Mouse (Mus musculus) myocyte (in vitro differentiated cells): ENCODE measurements around the gene Ccl8.

Source experiments
- CEBPB ChIP-seq: IDR thresholded peaks from 2 replicates; pipeline ENCODE4 v1.6.1; 2011; ENCODE audit warnings: mild to moderate bottlenecking, moderate library complexity; ENCODE audit not compliant: poor library complexity, insufficient read depth, severe bottlenecking
- MAX ChIP-seq: IDR thresholded peaks from one replicate; pipeline ENCODE4 v1.6.1; 2011; ENCODE audit warnings: low read depth, mild to moderate bottlenecking, control low read depth
- MYOG ChIP-seq, 3 experiments: IDR thresholded peaks; one replicate each; pipeline ENCODE4 v1.6.1; 2011; ENCODE audit warnings: control low read depth in 2 of 3, low read depth in 2 of 3, mild to moderate bottlenecking in 2 of 3; ENCODE audit not compliant: insufficient read length in 2 of 3, control insufficient read depth in 1 of 3, insufficient read depth in 1 of 3
- POLR2A ChIP-seq: IDR thresholded peaks from one replicate; pipeline ENCODE4 v1.6.1; 2011; ENCODE audit warnings: low read depth, mild to moderate bottlenecking, control low read depth, moderate library complexity; ENCODE audit not compliant: insufficient read length
- SRF ChIP-seq: IDR thresholded peaks from one replicate; pipeline ENCODE4 v1.6.1; 2011; ENCODE audit warnings: low read depth; ENCODE audit not compliant: control insufficient read depth, insufficient read length
- TCF12 ChIP-seq: IDR thresholded peaks from one replicate; pipeline ENCODE4 v1.6.1; 2011; ENCODE audit warnings: mild to moderate bottlenecking, control low read depth; ENCODE audit not compliant: poor library complexity, insufficient read depth, severe bottlenecking
- TCF3 ChIP-seq: IDR thresholded peaks from one replicate; pipeline ENCODE4 v1.6.1; 2011; ENCODE audit warnings: low read depth, control low read depth; ENCODE audit not compliant: insufficient read length
- USF1 ChIP-seq: IDR thresholded peaks from one replicate; pipeline ENCODE4 v1.6.1; 2011; ENCODE audit warnings: low read depth, mild to moderate bottlenecking, control low read depth, moderate library complexity

DNA sequence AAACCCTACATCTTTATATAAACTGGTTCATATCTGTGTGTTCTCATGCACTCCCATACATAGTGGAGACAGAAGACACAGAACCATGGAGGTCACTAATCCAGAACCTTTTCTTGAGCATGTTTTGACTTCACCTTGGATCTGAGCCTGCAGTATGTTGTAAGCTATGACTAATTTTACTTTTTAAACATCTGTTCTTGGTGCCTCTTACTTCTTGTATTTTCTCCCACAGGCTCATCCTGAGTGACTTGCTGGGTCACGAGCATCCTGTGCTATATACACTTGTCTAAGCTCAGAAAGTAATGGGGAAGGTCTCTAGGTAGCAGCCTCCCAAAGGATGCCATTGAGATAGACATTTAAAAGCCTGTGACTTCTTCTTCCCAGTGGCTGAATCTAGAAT is 18.0 kb downstream of the Ccl8 start:
- TF ChIP-seq TCF12 (no peak), POLR2A (no peak), SRF (no peak), MAX (no peak), TCF3 (no peak), USF1 (no peak), CEBPB (no peak), MYOG (IDR thresholded peaks at IDR 0.05; ENCODE audit: control insufficient read depth in 1 of 3, insufficient read depth in 1 of 3, insufficient read length in 2 of 3, low read depth in 2 of 3) (no peak)
